ENCODE assay signal across 9 mouse cellular contexts in the genomic region with DNA sequence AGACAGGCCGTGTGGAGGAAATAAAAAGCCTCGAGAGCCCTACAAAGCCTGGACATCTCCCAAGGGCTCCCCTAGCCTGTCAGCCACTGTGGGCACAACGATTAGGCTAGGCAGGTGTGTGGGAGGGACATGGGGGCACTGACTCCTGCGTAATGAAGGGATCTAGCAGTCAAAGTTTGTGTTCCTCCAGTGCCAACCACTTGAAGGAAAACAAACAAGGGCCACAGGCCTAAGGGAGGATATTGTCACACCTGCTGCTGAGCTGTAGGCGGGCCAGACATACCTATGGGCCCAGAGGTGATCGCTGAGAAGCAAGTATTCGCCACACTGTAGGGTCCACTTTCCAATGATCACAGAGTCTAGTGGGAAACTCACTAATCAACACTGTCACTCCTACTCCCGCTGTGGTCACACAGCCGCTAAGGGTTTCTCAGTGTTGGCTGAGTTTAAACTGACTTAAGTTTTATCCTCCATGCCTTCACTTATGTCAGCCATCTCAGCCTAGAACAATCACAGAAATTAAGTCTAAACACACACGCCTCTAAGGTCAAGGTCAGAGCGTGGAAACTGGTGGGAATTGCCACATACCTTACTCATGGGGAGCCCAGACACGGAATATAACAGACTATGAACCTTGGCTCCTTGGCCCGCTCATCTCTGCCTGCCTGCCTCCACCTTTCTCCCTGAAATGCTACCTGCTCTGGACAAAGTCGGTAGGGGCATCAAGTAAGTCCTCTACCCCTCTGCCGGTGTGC. TPM values are rescaled to one million over a fixed set of nuclear protein-coding genes. Genes with fewer than 3 reads are reported as not detected.
DNase-seq lines count a peak whose midpoint lies in the region; ATAC-seq lines count a peak whose summit lies in the region.
"Had no signal": no experiment of that assay in that cellular context is flagged by ENCODE, and none has a peak within 500 bp of the region (broad histone marks: within the 10 kb centered on the region; RNA-seq: fewer than 3 reads in every experiment).

No protein-coding gene starts in this region.

- H3K9ac ChIP-seq in heart, embryonic 15.5 days: peak overlapping the region; percentile 67
- H3K9ac ChIP-seq in intestine, embryonic 14.5 days (ENCODE audit: low read length): peak overlapping the region; percentile 43
- H3K9ac ChIP-seq in midbrain, embryonic 12.5 days (replicated peaks): peak overlapping the region; percentile 62

- no peak for DNase-seq in heart, adult 9 months (ENCODE audit: low spot score in 2 of 2)
- no peak for DNase-seq in intestine, embryonic 14.5 days (ENCODE audit: low spot score)
- DNase-seq in layer of hippocampus, adult 9-11 months: no peak
- no peak for DNase-seq in left cerebral cortex, adult 18-20 months (ENCODE audit: low spot score in 2 of 2)
- no peak for DNase-seq in spleen, postnatal 14 days (ENCODE audit: low spot score in 2 of 2)

- 0 out of 2 replicates have a peak, but pooled peaks cover 3% of the 10 kb centered on the region for H3K27me3 ChIP-seq in heart, embryonic 15.5 days
- no peaks in the 10 kb centered on the region for H3K27me3 ChIP-seq in intestine, embryonic 14.5 days (replicated peaks; ENCODE audit: control insufficient read depth, insufficient read depth, low read length)
- peaks cover 43% of the 10 kb centered on the region for H3K27me3 ChIP-seq in midbrain, embryonic 12.5 days
- H3K27me3 ChIP-seq: Patski had no signal

- H3K27ac ChIP-seq in heart, embryonic 15.5 days: no peak overlapping the region
- no peak overlapping the region for H3K27ac ChIP-seq in brown adipose tissue, adult 24 weeks (replicated peaks; ENCODE audit: low read depth, low read length)
- no peak overlapping the region for H3K27ac ChIP-seq in intestine, embryonic 14.5 days (ENCODE audit: low read depth)
- H3K27ac ChIP-seq in midbrain, embryonic 12.5 days (replicated peaks): no peak overlapping the region

- no peak for ATAC-seq in heart, embryonic 15.5 days (replicated peaks; ENCODE audit: insufficient number of reproducible peaks, insufficient read depth, low FRiP score, low read depth)
- ATAC-seq in intestine, embryonic 14.5 days (replicated peaks; ENCODE audit: low FRiP score, low TSS enrichment, low read depth): no peak; the same call in 1 of the 2 replicates
- no peak for ATAC-seq in midbrain, embryonic 12.5 days (ENCODE audit: low FRiP score, low read depth)
- ATAC-seq: Patski had no signal

- peaks cover 16% of the 10 kb centered on the region for H3K4me1 ChIP-seq in heart, embryonic 15.5 days (replicated peaks)
- no peaks in the 10 kb centered on the region; the same call in 1 of the 2 replicates for H3K4me1 ChIP-seq in brown adipose tissue, adult 24 weeks (ENCODE audit: control insufficient read depth, insufficient read depth, insufficient read length, low read length)
- 0 out of 2 replicates have a peak, but pooled peaks cover 7% of the 10 kb centered on the region for H3K4me1 ChIP-seq in intestine, embryonic 14.5 days (replicated peaks; ENCODE audit: control insufficient read depth, insufficient read depth, low read length)
- peaks cover 15% of the 10 kb centered on the region for H3K4me1 ChIP-seq in midbrain, embryonic 12.5 days

- H3K4me3 ChIP-seq in heart, embryonic 15.5 days: peak overlapping the region; percentile 51
- peak overlapping the region; percentile 59 for H3K4me3 ChIP-seq in brown adipose tissue, adult 24 weeks (ENCODE audit: insufficient read depth, low read depth, low read length)
- H3K4me3 ChIP-seq in intestine, embryonic 14.5 days (ENCODE audit: low read depth, low read length): peak overlapping the region; percentile 49
- H3K4me3 ChIP-seq in midbrain, embryonic 12.5 days: peak overlapping the region; percentile 45

- H3K4me2 ChIP-seq in heart, embryonic 15.5 days: peak overlapping the region; percentile 97
- peak overlapping the region; percentile 91 for H3K4me2 ChIP-seq in intestine, embryonic 14.5 days (ENCODE audit: low read length)
- peak overlapping the region; percentile 86 for H3K4me2 ChIP-seq in midbrain, embryonic 12.5 days (replicated peaks)

- H3K9me3 ChIP-seq in heart, embryonic 15.5 days (replicated peaks): no peaks in the 10 kb centered on the region
- no peaks in the 10 kb centered on the region for H3K9me3 ChIP-seq in intestine, embryonic 14.5 days (ENCODE audit: control insufficient read depth, low read length)
- no peaks in the 10 kb centered on the region for H3K9me3 ChIP-seq in midbrain, embryonic 12.5 days

- WGBS in heart, embryonic 15.5 days: 49% methylated on average over 15 of the region's 15 CpGs
- 48% methylated on average over 15 of the region's 15 CpGs for WGBS in intestine, embryonic 14.5 days
- WGBS in midbrain, embryonic 12.5 days: 56% methylated on average over 15 of the region's 15 CpGs

- peaks cover 7% of the 10 kb centered on the region for H3K36me3 ChIP-seq in heart, embryonic 15.5 days
- peaks cover 7% of the 10 kb centered on the region for H3K36me3 ChIP-seq in intestine, embryonic 14.5 days (ENCODE audit: control insufficient read depth, insufficient read depth, low read length)
- peaks cover 6% of the 10 kb centered on the region for H3K36me3 ChIP-seq in midbrain, embryonic 12.5 days

RNA-seq across cellular contexts. Expression of gene Pld6, which starts 0.8 kb away (rescaled TPM):
- 3.4 and 4.9 TPM in 2 replicates for polyA plus RNA-seq in heart, embryonic 15.5 days (2015; fragmentation: Nextera tagmentation; extraction: Ambion mirVana)
- 1.3 and 3.8 TPM in 2 replicates for polyA plus RNA-seq in brown adipose tissue, adult 24 weeks (2012; ENCODE audit: insufficient read depth, insufficient read length, missing spikeins)
- 1.5 and 1.7 TPM in 2 replicates for polyA plus RNA-seq in intestine, embryonic 14.5 days (2014; fragmentation: Nextera tagmentation; extraction: Ambion mirVana)
- polyA plus RNA-seq in midbrain, embryonic 12.5 days (2016; fragmentation: Nextera tagmentation; extraction: Ambion mirVana): 1.8 and 2.0 TPM in 2 replicates
- total RNA-seq in left cerebral cortex, adult 18-20 months (2021): 1 to 10 TPM in 1 of 2 experiments, under 1 TPM in 1; 0.60 to 1.1 TPM

RNA-seq across cellular contexts. Expression of gene Flcn, which starts 23.2 kb away (rescaled TPM):
- 32.6 and 36.9 TPM in 2 replicates for polyA plus RNA-seq in heart, embryonic 15.5 days (2015; fragmentation: Nextera tagmentation; extraction: Ambion mirVana)
- polyA plus RNA-seq in brown adipose tissue, adult 24 weeks (2012; ENCODE audit: insufficient read depth, insufficient read length, missing spikeins): 17.9 and 27.3 TPM in 2 replicates
- 30.1 and 31.4 TPM in 2 replicates for polyA plus RNA-seq in intestine, embryonic 14.5 days (2014; fragmentation: Nextera tagmentation; extraction: Ambion mirVana)
- polyA plus RNA-seq in midbrain, embryonic 12.5 days (2016; fragmentation: Nextera tagmentation; extraction: Ambion mirVana): 35.7 and 37.4 TPM in 2 replicates
- 10 to 100 TPM; 44.2 to 50.1 TPM for total RNA-seq in left cerebral cortex, adult 18-20 months (2021)

RNA-seq across cellular contexts. Expression of gene Nt5m, which starts 52.6 kb away (rescaled TPM):
- polyA plus RNA-seq in heart, embryonic 15.5 days (2015; fragmentation: Nextera tagmentation; extraction: Ambion mirVana): 35.0 and 38.2 TPM in 2 replicates
- polyA plus RNA-seq in brown adipose tissue, adult 24 weeks (2012; ENCODE audit: insufficient read depth, insufficient read length, missing spikeins): 32.1 and 33.2 TPM in 2 replicates
- 33.8 and 35.5 TPM in 2 replicates for polyA plus RNA-seq in intestine, embryonic 14.5 days (2014; fragmentation: Nextera tagmentation; extraction: Ambion mirVana)
- 43.0 and 47.6 TPM in 2 replicates for polyA plus RNA-seq in midbrain, embryonic 12.5 days (2016; fragmentation: Nextera tagmentation; extraction: Ambion mirVana)
- 10 to 100 TPM; 49.6 to 51.7 TPM for total RNA-seq in left cerebral cortex, adult 18-20 months (2021)

RNA-seq across cellular contexts. Expression of gene Cops3, which starts 53.0 kb away (rescaled TPM):
- polyA plus RNA-seq in heart, embryonic 15.5 days (2015; fragmentation: Nextera tagmentation; extraction: Ambion mirVana): 135 and 160 TPM in 2 replicates
- polyA plus RNA-seq in brown adipose tissue, adult 24 weeks (2012; ENCODE audit: insufficient read depth, insufficient read length, missing spikeins): 105 and 106 TPM in 2 replicates
- 206 and 211 TPM in 2 replicates for polyA plus RNA-seq in intestine, embryonic 14.5 days (2014; fragmentation: Nextera tagmentation; extraction: Ambion mirVana)
- polyA plus RNA-seq in midbrain, embryonic 12.5 days (2016; fragmentation: Nextera tagmentation; extraction: Ambion mirVana): 222 and 224 TPM in 2 replicates
- total RNA-seq in left cerebral cortex, adult 18-20 months (2021): 10 to 100 TPM; 70.7 to 71.1 TPM
